In genomic region chr11:71971351-71971750, GRCm38 (mm10) we compare ENCODE assay signal across 28 mouse cellular contexts.
DNase-seq lines count a peak whose midpoint lies in the region; ATAC-seq and TF ChIP-seq lines count a peak whose summit lies in the region.
"Had no signal": no experiment of that assay in that cellular context is flagged by ENCODE, and none has a peak within 500 bp of the region (broad histone marks: within the 10 kb centered on the region; RNA-seq: fewer than 3 reads in every experiment).

No protein-coding gene starts in this region.

- no peaks in the 10 kb centered on the region for H3K27me3 ChIP-seq in forebrain, embryonic 15.5 days
- H3K27me3 ChIP-seq in forebrain, embryonic 10.5 days (ENCODE audit: poor library complexity, severe bottlenecking) = no peaks in the 10 kb centered on the region
- H3K27me3 ChIP-seq: embryonic facial prominence, embryonic 12.5 days; embryonic facial prominence, embryonic 15.5 days; heart, embryonic 12.5 days; heart, embryonic 15.5 days; hindbrain, embryonic 13.5 days; intestine, embryonic 15.5 days; Patski had no signal

- H3K9me3 ChIP-seq in forebrain, embryonic 15.5 days = no peaks in the 10 kb centered on the region
- no peaks in the 10 kb centered on the region for H3K9me3 ChIP-seq in forebrain, embryonic 10.5 days
- H3K9me3 ChIP-seq: embryonic facial prominence, embryonic 12.5 days; embryonic facial prominence, embryonic 15.5 days; heart, embryonic 12.5 days; heart, embryonic 15.5 days; hindbrain, embryonic 10.5 days; hindbrain, embryonic 13.5 days; intestine, embryonic 15.5 days had no signal

- no peaks in the 10 kb centered on the region for H3K36me3 ChIP-seq in forebrain, embryonic 15.5 days
- no peaks in the 10 kb centered on the region for H3K36me3 ChIP-seq in forebrain, embryonic 10.5 days (replicated peaks)
- H3K36me3 ChIP-seq: embryonic facial prominence, embryonic 12.5 days; embryonic facial prominence, embryonic 15.5 days; G1E; heart, embryonic 12.5 days; heart, embryonic 15.5 days; hindbrain, embryonic 10.5 days; hindbrain, embryonic 13.5 days; intestine, embryonic 15.5 days had no signal

- DNase-seq in forebrain, embryonic 10.5 days (ENCODE audit: extremely low spot score, low spot score) = no peak
- DNase-seq in heart, adult 11 months = peak; percentile 52
- DNase-seq in heart, adult 8-10 months (ENCODE audit: low spot score) = no peak
- peak; percentile 62 for DNase-seq in brain, embryonic 14.5 days (ENCODE audit: low read depth)
- DNase-seq in left cerebral cortex, postnatal 10 days (ENCODE audit: extremely low spot score in 1 of 2, low spot score in 2 of 2) = no peak
- DNase-seq: adrenal gland, postnatal 10 days; adrenal gland, postnatal 36 days; B cell, adult 2 months; cerebellum, adult 11 months; cerebellum, adult 2 months; cerebellum, adult 9-11 months; cerebellum, postnatal 25 days; gastrocnemius, postnatal 10 days; gastrocnemius, postnatal 36 days; heart, postnatal 10 days; heart, postnatal 36 days; kidney, adult 11 months had no signal

- no peak for TF ChIP-seq POLR2A in brain, embryonic 14.5 days (IDR thresholded peaks at IDR 0.05; ENCODE audit: borderline replicate concordance, extremely low read depth, insufficient read depth, insufficient read length, poor library complexity, severe bottlenecking)

- intact Hi-C loops in left cerebral cortex, postnatal 10 days (cut with DNase I) = no loop called here

- no peak for TF ChIP-seq CTCF in brain, embryonic 14.5 days (IDR thresholded peaks at IDR 0.05; ENCODE audit: borderline replicate concordance, extremely low read depth, insufficient read depth, insufficient read length)

- H3K4me2 ChIP-seq in forebrain, embryonic 15.5 days (replicated peaks) = no peak overlapping the region
- H3K4me2 ChIP-seq: embryonic facial prominence, embryonic 12.5 days; embryonic facial prominence, embryonic 15.5 days; heart, embryonic 12.5 days; heart, embryonic 15.5 days; hindbrain, embryonic 13.5 days; intestine, embryonic 15.5 days had no signal

- H3K4me3 ChIP-seq in forebrain, embryonic 15.5 days = no peak overlapping the region
- H3K4me3 ChIP-seq in forebrain, embryonic 10.5 days = no peak overlapping the region
- H3K4me3 ChIP-seq: embryonic facial prominence, embryonic 12.5 days; embryonic facial prominence, embryonic 15.5 days; heart, embryonic 12.5 days; heart, embryonic 15.5 days; hindbrain, embryonic 10.5 days; hindbrain, embryonic 13.5 days; intestine, embryonic 15.5 days had no signal

- peaks cover 5% of the 10 kb centered on the region; the same call in 1 of the 2 replicates for H3K4me1 ChIP-seq in forebrain, embryonic 15.5 days
- peaks cover 6% of the 10 kb centered on the region; the same call in 1 of the 2 replicates for H3K4me1 ChIP-seq in forebrain, embryonic 10.5 days
- H3K4me1 ChIP-seq: embryonic facial prominence, embryonic 12.5 days; embryonic facial prominence, embryonic 15.5 days; heart, embryonic 12.5 days; heart, embryonic 15.5 days; hindbrain, embryonic 13.5 days; intestine, embryonic 15.5 days had no signal

- no peak overlapping the region for H3K9ac ChIP-seq in forebrain, embryonic 15.5 days (replicated peaks)
- H3K9ac ChIP-seq: embryonic facial prominence, embryonic 12.5 days; embryonic facial prominence, embryonic 15.5 days; heart, embryonic 12.5 days; heart, embryonic 15.5 days; hindbrain, embryonic 13.5 days; intestine, embryonic 15.5 days had no signal

- no peak overlapping the region for H3K27ac ChIP-seq in forebrain, embryonic 15.5 days (replicated peaks)
- H3K27ac ChIP-seq in forebrain, embryonic 10.5 days = no peak overlapping the region
- H3K27ac ChIP-seq: embryonic facial prominence, embryonic 12.5 days; embryonic facial prominence, embryonic 15.5 days; heart, embryonic 15.5 days; hindbrain, embryonic 10.5 days; hindbrain, embryonic 13.5 days; intestine, embryonic 15.5 days had no signal

- ATAC-seq in forebrain, embryonic 15.5 days (replicated peaks) = peak; percentile 38; the same call in 1 of the 2 replicates
- ATAC-seq: hindbrain, embryonic 16.5 days; intestine, embryonic 15.5 days; Patski had no signal

- WGBS in forebrain, embryonic 15.5 days = 54% methylated on average over 5 of the region's 5 CpGs
- 93% methylated on average over 5 of the region's 5 CpGs for WGBS in forebrain, embryonic 10.5 days

Comparison
In these comparisons a context has a peak if more than half of its experiments do, and no peak if none do; other contexts are left out.
1. DNase-seq: peak in heart, adult 11 months (single experiment) and brain, embryonic 14.5 days (single experiment); none in forebrain, embryonic 10.5 days (single experiment), heart, adult 8-10 months (single experiment) and left cerebral cortex, postnatal 10 days (0 of 2).